In the genomic region with DNA sequence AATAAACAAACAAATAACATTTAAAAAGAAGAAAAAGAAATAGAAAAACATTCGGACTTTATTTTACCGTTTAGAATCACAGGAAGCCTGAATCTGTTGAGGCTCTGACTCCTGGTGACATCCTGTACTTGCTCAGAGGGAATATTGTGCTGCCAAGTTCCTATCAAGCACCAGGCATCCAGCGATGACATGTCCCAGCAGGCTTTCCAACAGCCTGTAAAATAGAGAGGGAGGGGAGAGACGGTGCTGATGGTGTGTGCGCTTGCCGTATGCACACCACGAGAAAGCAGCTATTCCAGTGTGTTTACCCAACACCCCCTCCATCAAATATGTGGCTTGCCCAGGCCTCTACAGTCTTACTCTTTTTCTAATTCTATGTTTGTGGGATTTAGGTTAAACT, we compare ENCODE assay signal across 12 mouse cellular contexts. TPM values are rescaled to one million over a fixed set of nuclear protein-coding genes. Genes with fewer than 3 reads are reported as not detected.
DNase-seq lines count a peak whose midpoint lies in the region.
"Had no signal": no experiment of that assay in that cellular context is flagged by ENCODE, and none has a peak within 500 bp of the region (broad histone marks: within the 10 kb centered on the region; RNA-seq: fewer than 3 reads in every experiment).

No protein-coding gene starts in this region.

- H3K27ac ChIP-seq in heart, embryonic 10.5 days: no peak overlapping the region
- H3K27ac ChIP-seq: layer of hippocampus, adult 2 months; limb, embryonic 15.5 days had no signal

- 44% methylated on average over 7 of the region's 7 CpGs for WGBS in heart, embryonic 10.5 days

- intact Hi-C loops in heart, postnatal 10 days (cut with DNase I): loop anchor here (5.0 kb wide), 1 partner anchor 106 kb away; no protein-coding TSS in a partner anchor
- intact Hi-C loops in gastrocnemius, postnatal 14 days (cut with DNase I; ENCODE audit: low total_unique reads): no loop called here

- peaks cover 26% of the 10 kb centered on the region; the same call in 1 of the 2 replicates for H3K4me1 ChIP-seq in heart, embryonic 10.5 days
- H3K4me1 ChIP-seq: limb, embryonic 15.5 days had no signal

- no peaks in the 10 kb centered on the region for H3K9me3 ChIP-seq in heart, embryonic 10.5 days
- H3K9me3 ChIP-seq: limb, embryonic 15.5 days had no signal

- no peak overlapping the region for H3K4me3 ChIP-seq in heart, embryonic 10.5 days
- H3K4me3 ChIP-seq: layer of hippocampus, adult 2 months; limb, embryonic 15.5 days; myocyte had no signal

- no peaks in the 10 kb centered on the region for H3K27me3 ChIP-seq in heart, embryonic 10.5 days (ENCODE audit: insufficient read depth, poor library complexity, severe bottlenecking)
- H3K27me3 ChIP-seq: limb, embryonic 15.5 days had no signal

- H3K36me3 ChIP-seq in heart, embryonic 10.5 days: 0 out of 2 replicates have a peak, but pooled peaks cover 4% of the 10 kb centered on the region

- DNase-seq in heart, adult 11 months: peak; percentile 97
- DNase-seq in heart, embryonic 10.5 days (ENCODE audit: low spot score): no peak
- DNase-seq in urinary bladder, postnatal 14 days (ENCODE audit: low spot score): peak; percentile 44
- no peak for DNase-seq in urinary bladder, postnatal 25 days (ENCODE audit: low spot score)
- DNase-seq in heart, postnatal 10 days: peak; percentile 72 to 78
- no peak for DNase-seq in gastrocnemius, postnatal 14 days
- DNase-seq in embryo, embryonic 10 days (ENCODE audit: low spot score): no peak
- DNase-seq in ovary, postnatal 36 days (ENCODE audit: low spot score): no peak
- DNase-seq: right cerebral cortex, adult 18-20 months had no signal

RNA-seq across cellular contexts. Expression of gene Gcnt1, which starts 39.6 kb away (rescaled TPM):
- polyA plus RNA-seq in heart, embryonic 10.5 days (2016; fragmentation: Nextera tagmentation; extraction: Ambion mirVana): 7.7 and 9.4 TPM in 2 replicates
- 10 to 100 TPM; 11.4 to 13.6 TPM for total RNA-seq in heart, postnatal 10 days (2021)
- total RNA-seq in gastrocnemius, postnatal 14 days (2021): 1 to 10 TPM; 1.3 to 1.5 TPM

Comparison
In these comparisons a context has a peak if more than half of its experiments do, and no peak if none do; other contexts are left out.
1. DNase-seq: peak in heart, adult 11 months (single experiment), urinary bladder, postnatal 14 days (single experiment) and heart, postnatal 10 days (2 of 2); none in heart, embryonic 10.5 days (single experiment), urinary bladder, postnatal 25 days (single experiment), gastrocnemius, postnatal 14 days (single experiment), embryo, embryonic 10 days (single experiment) and ovary, postnatal 36 days (single experiment).
2. RNA of gene Gcnt1, which starts 39.6 kb away (total RNA-seq): 11.4 to 13.6 TPM in heart, postnatal 10 days; 1.3 to 1.5 TPM in gastrocnemius, postnatal 14 days; every median in the first group is over 4 times any median in the second.